Mouse (Mus musculus) erythroblast, adult 5-6 weeks (primary cell): Measurements from ENCODE around the gene Aff3. TPM values are rescaled to one million over a fixed set of nuclear protein-coding genes. Genes with fewer than 3 reads are reported as not detected.

Experiments used
- ATAC-seq: replicated peaks from 2 replicates; pipeline ENCODE4 v1.8.0; 2016; ENCODE audit warnings: moderate number of reproducible peaks, mild to moderate bottlenecking, moderate TSS enrichment, inconsistent platforms; ENCODE audit not compliant: poor library complexity, low FRiP score, severe bottlenecking
- total RNA-seq, 2 experiments: library from RNA; stranded (forward) in 1 of 2; stranded (reverse) in 1 of 2; fragments of 150-400 nt in 1 of 2; fragments of 200-764, 138-1000 nt in 1 of 2; gene quantifications; 2 replicates each; pipeline versions ENCODE4 v1.2.3 to v1.2.4; 2015 to 2017; ENCODE audit warnings: low replicate concordance in 2 of 2

The Aff3 gene
- total RNA-seq, 2 experiments from 2014 or later = 2.0 to 15.0 TPM

GRCm38 (mm10) chr1:38550579-38550978 lies 114.2 kb downstream of the Aff3 start:
- ATAC-seq = no peak

GRCm38 (mm10) chr1:38548671-38549661 lies 115.8 kb downstream of the Aff3 start:
- no peak for ATAC-seq

DNA sequence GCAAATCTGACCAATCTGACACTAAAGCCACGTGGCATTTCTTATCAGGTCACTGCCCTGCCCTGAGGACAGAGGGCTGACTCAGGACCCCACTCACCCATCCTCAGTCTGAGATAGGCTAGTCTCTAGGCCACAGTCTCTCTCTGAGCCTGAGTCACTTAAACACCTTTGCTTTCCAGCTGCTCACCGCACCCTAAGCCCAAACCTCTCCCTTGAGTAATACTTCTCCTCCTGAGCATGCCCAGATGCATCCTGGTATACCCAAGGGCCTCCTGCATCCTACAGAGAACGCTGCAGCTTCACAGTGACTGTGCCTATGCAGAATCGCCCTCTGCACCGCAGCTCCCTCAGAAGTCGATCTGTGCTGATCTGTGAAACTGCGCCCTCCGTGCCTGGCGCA lies 117.1 kb downstream of the Aff3 start:
- ATAC-seq = no peak

GRCm38 (mm10) chr1:38546696-38547095 lies 118.1 kb downstream of the Aff3 start:
- ATAC-seq = no peak

DNA sequence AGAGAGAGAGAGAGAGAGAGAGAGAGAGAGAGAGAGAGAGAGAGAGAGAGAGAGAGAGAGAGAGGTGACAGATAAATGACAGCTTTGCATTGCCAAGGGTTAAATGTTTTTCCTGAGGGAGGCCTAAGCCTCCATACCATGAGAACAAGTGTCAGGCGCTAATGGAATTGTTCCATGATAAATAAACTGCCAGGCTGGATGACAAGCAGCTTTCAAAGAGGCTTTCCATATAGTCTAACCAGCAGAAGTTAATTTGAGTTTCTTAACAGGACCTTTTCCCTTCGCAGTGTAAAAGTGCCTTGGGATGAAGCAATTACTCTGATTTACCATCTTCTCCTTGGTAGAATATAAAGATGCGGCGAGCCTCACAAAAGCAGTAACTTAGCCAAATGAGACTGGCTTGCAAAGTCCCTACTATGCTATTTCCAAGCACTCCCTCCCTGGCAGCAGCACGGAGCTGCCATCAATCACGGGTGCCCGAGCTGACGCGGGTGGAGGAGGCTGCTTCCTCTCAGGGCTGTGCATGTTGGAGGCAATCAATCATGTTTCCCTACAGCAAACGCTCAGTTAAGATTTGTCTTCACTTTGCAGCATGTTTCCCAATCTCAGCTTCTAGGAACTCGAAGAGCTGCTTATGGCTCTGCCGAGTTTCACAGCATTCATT lies 119.3 kb downstream of the Aff3 start:
- ATAC-seq = no peak

DNA sequence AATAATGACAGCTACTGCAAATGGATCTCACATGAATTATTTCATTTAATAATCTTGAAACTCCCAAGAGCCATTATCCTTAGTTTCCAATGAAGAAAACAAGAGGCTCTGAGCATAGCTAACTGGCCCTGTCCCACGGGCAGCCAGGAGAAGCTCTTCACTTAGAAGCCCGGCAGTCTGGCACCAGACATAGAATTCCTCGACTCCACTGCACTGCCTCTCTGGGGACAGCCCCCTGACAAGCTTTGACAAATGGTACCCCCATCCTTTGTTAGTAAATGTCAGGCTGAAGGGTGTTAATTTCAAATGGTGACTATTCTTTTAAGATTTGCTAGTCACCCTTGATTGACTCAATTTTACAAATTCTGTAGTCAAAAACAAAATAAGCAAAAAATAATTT lies 120.3 kb downstream of the Aff3 start:
- no peak for ATAC-seq

DNA sequence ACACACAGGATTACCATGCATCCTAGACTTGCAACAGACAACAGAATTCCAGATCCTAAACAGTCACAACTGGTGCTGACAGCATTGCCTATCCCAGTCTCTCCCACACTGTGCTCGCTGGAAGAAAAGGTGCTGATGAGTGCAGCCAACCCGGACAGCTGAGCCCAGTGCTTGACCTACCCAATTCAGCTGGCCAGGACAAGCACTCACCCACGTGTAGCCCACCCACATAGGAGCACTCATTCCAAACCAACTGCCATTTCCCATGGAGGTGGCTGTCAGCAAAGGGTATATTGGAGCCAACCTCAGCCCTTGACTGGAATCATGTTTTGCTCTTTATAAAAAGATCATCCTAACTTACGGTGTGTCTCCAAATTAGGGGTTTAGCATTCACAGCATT lies 123.2 kb downstream of the Aff3 start:
- ATAC-seq = no peak

- ATAC-seq = no peak
Measured at GRCm38 (mm10) chr1:38536929-38537540, 127.7 kb downstream of the Aff3 start.

DNA sequence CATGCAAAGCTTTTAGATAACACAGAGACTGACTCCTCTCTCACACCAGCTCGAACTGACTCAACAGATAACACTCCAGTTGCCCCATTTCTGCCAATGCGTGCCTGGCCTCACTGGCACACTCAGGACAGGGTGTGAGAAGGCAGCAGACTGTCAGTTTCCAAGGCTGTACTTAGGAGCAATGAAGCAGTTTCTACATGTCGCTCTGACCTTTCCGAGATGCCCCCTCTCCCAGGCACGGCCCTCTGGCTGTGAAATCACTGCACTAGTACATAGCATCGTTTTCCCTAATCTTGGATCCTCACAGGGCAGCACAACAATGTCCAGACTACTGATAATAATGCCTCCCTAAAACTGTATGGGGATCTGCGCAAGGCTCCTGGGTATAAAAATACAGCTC lies 132.2 kb downstream of the Aff3 start:
- no peak for ATAC-seq

DNA sequence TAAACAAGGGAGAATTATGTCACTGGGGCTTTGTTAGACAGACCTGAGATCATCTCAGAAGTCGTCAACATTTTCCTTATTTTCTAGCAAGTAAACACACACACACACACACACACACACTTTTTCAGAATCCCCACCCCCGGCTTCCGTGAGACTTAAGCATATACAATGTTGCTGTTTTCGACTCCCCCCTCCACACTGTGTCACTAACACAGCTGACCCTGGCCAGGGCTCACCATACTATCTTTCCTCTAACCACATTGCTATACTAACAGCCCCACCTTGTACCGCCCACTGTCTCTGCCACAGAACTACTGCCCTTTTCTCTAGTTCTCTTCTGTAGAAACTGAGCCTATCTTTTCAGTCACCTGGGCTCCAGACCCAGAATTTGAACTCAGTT lies 136.1 kb downstream of the Aff3 start:
- ATAC-seq = no peak

GRCm38 (mm10) chr1:38526568-38526967 lies 138.2 kb downstream of the Aff3 start:
- no peak for ATAC-seq

GRCm38 (mm10) chr1:38521651-38522050 lies 143.1 kb downstream of the Aff3 start:
- no peak for ATAC-seq

GRCm38 (mm10) chr1:38516225-38516624 lies 148.5 kb downstream of the Aff3 start:
- ATAC-seq = no peak

DNA sequence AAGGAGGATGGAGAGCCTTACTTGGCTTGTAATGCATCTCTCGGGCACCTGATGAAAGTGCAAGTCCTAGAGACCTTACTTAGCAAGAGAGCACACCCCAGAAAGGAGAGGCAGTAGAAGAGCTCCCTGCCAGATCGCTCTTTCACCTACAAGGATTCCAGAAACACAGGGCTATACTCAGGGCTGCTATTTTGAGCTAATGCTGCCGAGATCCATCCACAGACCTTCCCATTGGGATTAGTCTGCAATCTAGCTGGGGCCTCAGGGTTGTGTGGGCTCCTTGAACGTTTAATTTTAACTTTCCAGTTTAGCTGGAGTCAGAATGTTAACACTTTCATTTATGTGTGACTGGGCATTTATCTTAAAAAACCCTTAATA lies 150.1 kb downstream of the Aff3 start:
- no peak for ATAC-seq

- ATAC-seq = no peak
Measured at GRCm38 (mm10) chr1:38513970-38514633, 150.7 kb downstream of the Aff3 start.

GRCm38 (mm10) chr1:38512258-38513081 lies 152.3 kb downstream of the Aff3 start:
- no peak for ATAC-seq

DNA sequence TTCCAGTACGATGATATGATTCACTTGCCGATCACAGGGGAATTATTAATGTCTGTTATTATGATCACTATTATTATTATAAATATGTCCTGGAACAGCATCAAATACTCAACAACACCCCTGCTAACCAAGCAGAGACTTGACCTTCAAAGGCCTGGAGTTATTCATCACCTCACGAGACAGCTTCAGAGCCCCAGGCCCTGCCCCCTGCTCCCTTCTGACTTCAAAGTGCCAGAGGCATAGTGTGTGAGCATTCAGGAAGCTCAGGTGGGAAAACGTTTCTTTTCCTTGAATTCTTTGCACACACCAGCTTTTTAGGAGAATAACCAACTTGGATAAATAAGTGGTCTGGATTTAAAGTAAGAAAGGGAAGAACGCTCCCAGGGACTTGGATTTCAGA lies 153.7 kb downstream of the Aff3 start:
- no peak for ATAC-seq

GRCm38 (mm10) chr1:38509301-38509700 lies 155.5 kb downstream of the Aff3 start:
- ATAC-seq = no peak

GRCm38 (mm10) chr1:38507636-38508179 lies 157.0 kb downstream of the Aff3 start:
- ATAC-seq = no peak
